Mouse (Mus musculus) spleen, adult 2 months (tissue): ENCODE measurements at regions not wholly inside any gene's neighbourhood (a gene's known extent, or its start where the extent isn't known, plus 50 kb on each side); places are given as distances from the start of the nearest gene placed in this dataset.

ENCODE experiments used
- CTCF ChIP-seq: fragments of 200-500 bp; IDR thresholded peaks from 2 replicates; pipeline ENCODE4 v1.5.1; 2011; ENCODE audit warnings: mild to moderate bottlenecking, inconsistent platforms; ENCODE audit not compliant: insufficient read depth, insufficient read length, insufficient replicate concordance; ENCODE audit errors: extremely low read depth
- POLR2A ChIP-seq: fragments of 200-500 bp; IDR thresholded peaks from 2 replicates; pipeline ENCODE4 v1.6.1; 2011; ENCODE audit warnings: low read depth, low read length, inconsistent platforms

DNA sequence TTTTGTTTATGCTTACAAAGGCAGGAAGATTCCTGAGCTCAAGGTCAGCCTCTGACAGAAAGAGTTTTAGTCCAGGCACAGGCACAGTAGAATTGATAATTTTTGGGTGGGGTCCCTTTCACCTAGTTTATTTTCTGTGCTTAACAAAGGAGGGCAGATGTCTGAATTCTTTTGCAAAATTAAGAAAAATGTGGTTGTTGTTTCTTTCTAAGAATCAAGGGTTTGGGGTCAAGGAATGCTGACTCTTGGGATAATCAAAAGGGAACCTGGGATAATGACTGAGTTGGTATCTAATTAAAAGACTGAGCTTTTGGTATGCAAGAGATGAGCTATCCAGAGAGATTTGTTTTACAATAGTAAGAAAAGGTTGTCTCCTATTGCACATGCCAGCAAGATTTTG is 143.9 kb downstream of the Tmem161b start:
- TF ChIP-seq CTCF (no peak), POLR2A (no peak)
